Mouse (Mus musculus) layer of hippocampus, adult 9-11 months (tissue): ENCODE results near the gene Tra2b.
"Not testable (repeated sequence)": the region's sequence is repeated elsewhere in the genome, so short reads cannot be mapped to it uniquely, and the experiment has no call there.

Experiments used
- DNase-seq: peaks from one replicate; pipeline ENCODE4 v3.0.0; 2022

The Tra2b gene

DNA sequence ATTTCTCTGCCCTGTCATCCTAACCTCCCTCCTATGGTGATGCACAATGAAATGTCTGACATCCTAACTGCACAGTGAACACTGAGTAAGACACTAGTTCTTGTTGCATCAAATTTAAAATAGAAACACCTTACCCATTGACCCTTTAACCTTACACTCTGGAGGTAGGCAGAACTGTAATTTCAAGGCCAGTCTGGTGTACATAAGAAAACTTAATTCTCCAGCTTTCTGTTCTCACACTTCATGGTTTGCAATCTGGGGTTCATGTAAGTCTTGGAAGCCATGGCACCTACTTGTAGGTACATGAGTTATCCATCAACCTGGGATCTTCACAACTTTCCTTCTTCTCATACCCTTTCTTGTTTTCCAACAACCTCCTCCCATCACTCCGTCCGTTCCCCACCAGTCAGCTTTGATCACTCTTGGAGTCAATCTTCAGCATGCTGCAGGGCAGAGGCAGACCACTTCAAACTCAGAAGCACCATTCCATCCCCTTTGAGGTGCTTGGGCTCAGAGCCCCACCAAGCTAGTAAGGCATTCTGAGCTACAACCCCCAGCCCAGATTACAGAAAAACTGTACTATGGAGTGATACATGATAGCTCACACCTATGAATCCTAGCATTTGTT is 23.5 kb downstream of the Tra2b start:
- DNase-seq, result no peak

DNA sequence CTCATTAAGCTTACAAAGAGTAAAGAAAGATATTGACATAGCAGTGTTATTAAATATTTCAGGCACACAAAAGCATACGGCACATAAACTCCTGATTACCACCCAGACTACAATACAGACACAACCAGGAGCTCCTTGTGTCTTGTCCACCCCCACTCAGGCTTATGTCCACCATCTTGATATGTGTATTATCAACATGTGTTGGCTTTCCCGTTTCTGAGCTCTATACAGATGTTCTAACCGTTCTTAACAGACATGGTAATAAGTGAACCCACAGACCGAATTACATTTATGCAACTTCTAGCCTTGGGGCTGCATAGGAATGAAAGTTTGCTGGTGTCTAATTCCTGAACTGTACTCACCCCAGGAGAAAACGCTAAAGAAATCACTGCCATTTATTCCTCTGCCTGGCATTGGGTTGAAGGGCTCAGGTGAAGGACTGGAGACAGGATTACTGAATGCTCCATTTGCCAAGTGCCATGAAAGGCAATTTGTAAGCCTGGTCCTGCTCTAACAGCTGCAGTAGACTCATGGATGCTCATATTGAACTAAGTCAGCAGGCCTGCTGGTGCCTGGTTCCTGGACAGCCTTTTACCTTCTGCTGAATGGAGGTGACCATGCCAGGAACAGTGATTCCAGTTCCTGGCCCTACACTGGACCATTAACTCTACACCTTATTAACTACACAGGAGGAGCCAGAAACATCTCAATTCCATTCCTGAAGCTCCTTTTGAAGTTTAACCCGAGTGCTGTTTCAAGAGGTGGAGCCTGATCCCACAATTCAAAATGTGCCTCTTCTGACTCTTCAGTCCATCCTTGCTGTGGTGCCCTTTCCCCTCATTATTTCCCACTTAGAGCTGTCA is 24.2 kb downstream of the Tra2b start:
- DNase-seq, result no peak

DNA sequence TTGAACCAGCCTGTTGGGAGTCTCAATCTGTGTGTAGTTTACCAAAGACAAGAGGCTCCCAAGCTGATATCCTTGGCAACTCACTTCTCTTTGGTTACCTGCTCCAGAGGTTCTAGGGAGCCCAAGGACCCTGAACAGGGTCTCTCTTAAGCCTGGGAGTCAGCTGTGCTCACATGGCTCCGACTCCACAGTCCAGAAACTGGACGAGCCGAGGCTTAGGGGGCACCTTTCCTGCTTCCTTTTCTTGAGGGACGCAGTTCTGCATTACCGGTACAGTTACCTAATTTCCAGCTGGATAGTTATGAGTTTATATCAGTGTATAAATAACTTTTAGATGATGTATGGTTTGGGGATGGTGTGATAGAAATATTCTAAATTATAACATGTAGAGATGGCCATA is 24.9 kb downstream of the Tra2b start:
- no peak for DNase-seq

DNA sequence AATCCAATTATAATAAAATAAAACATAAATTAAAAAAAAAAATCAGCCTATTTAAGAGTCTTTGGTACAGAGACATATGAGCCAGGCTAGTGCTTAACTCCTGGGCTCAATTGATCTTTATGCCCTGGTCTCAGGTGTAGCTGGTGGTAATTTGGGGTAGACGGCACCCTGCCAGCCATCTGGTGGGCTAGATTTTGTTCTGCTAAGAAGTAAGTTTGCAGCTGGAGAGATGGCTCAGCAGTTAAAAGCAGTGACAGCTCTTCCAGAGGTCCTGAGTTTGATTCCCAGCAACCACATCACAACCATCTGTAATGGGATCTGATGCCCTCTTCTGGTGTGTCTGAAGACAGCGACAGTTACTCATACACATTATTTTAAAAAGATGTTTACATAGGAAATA is 25.8 kb downstream of the Tra2b start:
- no peak for DNase-seq

DNA sequence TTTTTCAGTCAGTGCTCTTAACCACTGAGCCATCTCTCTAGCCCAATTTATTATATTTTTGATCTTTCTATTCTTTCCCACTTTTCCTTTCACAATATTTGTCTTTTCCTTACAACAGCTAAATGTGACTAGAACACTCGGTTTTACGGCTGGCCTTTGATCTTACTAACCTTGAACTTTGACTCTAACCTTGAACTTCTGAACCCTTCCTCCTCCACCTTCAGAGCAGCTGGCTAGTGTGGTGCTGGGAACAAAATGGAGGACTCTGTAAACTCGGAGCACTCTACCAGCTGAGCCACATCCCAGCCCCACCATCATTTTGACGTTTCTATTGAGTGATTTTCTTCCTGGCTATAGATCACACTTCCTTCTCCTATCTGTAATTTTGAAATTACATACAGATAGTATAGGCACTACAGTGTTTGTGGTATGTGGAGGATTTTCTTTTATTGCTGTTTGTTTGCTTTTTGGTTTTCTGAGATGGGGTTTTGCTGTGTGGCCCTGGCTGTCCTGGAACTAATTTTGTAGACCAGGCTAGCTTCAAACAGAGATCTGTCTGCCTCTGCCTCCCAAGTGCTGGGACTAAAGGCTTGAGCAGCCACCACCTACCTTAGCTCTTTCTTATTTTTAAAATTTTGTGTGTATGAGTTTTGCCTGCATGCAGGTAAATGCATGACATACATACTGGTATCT is 26.7 kb downstream of the Tra2b start:
- DNase-seq, result no peak

DNA sequence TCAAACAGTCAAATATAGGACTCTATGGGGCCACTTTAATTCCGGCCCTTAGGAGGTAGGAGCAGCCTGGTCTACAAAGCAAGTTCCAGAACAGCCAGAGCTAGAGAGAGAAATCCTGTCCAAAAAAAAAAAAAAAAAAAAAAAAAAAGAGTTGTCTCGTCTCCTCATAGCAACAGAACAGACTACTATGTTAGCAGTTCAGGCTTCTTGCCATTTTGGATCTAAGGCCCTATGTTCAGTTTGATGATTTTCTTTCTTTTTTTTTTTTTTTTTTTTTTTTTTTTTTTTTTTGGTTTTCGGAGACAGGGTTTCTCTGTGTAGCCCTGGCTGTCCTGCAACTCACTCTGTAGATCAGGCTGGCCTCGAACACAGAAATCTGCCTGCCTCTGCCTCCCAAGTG is 27.4 kb downstream of the Tra2b start:
- not testable (repeated sequence) for DNase-seq

DNA sequence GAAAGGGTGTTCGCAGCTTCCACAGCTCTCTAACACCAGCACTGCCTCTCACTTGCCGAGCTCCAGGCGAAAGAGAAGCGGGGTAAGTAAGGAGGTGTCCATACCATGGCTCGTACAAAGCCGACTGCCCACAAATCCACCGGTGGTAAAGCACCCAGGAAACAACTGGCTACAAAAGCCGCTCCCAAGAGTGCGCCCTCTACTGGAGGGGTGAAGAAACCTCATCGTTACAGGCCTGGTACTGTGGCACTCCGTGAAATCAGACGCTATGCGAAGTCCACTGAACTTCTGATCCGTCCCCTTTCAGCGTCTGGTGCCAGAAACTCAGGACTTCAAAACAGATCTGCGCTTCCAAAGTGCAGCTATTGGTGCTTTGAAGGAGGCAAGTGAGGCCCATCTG is 29.0 kb downstream of the Tra2b start:
- DNase-seq, result no peak

DNA sequence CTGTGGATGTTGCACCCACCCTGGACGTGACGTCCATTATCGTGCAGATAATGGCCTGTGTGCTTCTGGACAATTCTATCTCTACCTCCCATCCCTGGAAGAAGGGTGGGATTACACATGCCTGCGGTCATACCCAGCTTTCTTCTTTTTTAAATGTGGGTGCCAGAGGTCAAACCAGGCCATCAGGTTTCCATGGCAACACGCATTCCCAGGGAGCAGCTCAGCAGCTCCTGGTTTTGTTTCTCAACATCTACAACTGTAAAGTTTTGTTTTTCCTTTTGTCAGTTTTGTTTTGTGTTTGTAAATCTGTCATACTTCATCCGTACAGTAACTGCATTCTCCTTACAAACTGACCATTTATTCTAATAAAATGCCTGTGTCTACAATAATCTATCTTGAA is 31.3 kb downstream of the Tra2b start:
- DNase-seq, result no peak

DNA sequence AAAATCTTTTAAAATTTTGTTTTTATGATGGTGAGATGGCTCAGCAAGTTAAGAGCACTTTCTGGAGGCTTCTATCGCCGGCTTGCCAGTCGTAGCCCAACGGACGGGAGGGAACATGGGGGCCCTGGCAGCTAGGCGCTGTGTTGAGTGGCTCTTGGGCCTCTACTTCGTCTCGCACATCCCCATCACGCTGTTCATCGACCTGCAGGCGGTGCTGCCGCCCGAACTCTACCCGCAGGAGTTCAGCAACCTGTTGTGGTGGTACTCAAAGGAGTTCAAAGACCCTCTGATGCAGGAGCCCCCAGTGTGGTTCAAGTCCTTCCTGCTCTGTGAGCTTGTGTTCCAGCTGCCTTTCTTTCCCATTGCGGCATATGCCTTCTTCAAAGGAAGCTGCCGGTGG is 35.5 kb downstream of the Tra2b start:
- not testable (repeated sequence) for DNase-seq

DNA sequence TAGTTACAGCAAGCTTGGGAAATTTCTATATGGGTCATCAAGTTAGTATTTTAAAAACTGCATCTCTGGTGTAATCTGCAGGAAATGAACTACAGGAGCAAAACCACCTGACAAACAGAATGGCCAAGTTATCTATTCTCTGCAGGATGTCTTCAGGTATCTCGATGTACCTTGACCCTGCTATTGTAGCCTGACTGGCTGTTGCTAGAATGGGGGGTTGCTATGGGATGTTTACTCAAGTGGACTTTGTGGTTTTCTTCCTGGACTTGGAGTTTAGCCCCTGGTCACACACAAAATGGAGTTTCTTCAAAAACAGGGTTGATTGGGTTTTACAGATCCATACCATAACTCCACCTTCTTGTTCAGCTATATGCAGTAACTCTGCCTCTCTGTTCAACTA is 62.3 kb downstream of the Tra2b start:
- no peak for DNase-seq

DNA sequence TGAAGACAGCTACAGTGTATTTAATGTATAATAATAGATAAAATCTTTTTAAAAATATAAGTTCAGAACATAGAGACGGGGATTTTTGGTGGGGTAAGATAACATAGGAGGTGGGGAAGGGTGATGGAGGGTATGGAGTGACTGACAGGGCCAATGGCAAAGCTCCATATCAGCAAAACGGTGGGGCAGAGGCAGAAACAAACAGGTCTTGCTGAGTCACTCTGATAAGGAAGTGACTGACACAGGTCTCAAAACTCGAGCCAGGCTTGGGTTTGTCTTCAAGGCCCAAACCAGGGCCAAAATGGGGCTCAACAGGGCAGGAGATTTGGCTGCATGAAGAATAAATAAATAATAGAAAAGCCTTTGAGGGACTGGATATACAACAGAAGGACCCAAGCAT is 63.9 kb downstream of the Tra2b start:
- DNase-seq, result no peak

DNA sequence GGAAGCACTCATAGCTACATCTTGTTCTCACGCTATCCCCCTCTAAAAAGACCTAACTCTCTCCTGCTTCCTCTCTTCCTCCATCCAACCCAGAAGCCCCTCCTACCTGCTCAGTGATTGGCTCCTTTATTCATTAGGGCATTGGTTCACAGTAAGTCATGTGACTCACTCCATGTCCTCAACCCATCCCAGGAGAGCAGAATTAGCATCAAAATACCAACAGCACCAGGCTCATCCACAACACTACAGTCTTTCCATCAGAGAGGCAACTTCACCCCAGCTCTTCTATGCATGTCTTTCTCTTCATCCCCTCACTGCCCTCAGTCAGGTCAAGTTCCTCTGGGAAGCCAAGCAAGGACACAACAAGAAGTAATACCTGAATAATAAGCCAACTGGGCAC is 65.3 kb downstream of the Tra2b start:
- no peak for DNase-seq
